Mouse (Mus musculus): Measurements from ENCODE around the gene Chic2. TPM values are rescaled to one million over a fixed set of nuclear protein-coding genes. Genes with fewer than 3 reads are reported as not detected.

The Chic2 gene
- polyA plus RNA-seq, 1 experiment from 2014 or later: 20.4 TPM

- ATAC-seq (ENCODE audit: insufficient read depth, low FRiP score): no peak
- H3K9me3 ChIP-seq (replicated peaks; ENCODE audit: control insufficient read depth, low read length): no peaks in the 10 kb centered on the region
- H3K4me1 ChIP-seq (ENCODE audit: control insufficient read depth, insufficient read depth, low read length): no peaks in the 10 kb centered on the region
- no peak overlapping the region for H3K27ac ChIP-seq (ENCODE audit: low read length)
- no peak overlapping the region for H3K4me3 ChIP-seq (replicated peaks; ENCODE audit: low read length)
- no peaks in the 10 kb centered on the region for H3K27me3 ChIP-seq (ENCODE audit: control insufficient read depth, insufficient read depth, low read length)
- WGBS: 85% methylated on average over 3 of the region's 3 CpGs
- no peak overlapping the region for H3K9ac ChIP-seq (ENCODE audit: low read length)
- H3K4me2 ChIP-seq (ENCODE audit: low read depth, low read length): no peak overlapping the region
- no peaks in the 10 kb centered on the region for H3K36me3 ChIP-seq (ENCODE audit: control insufficient read depth, insufficient read depth, low read length)
Observed at GRCm38 (mm10) chr5:75002109-75002508, 42.5 kb downstream of the Chic2 start.

GRCm38 (mm10) chr5:74998716-74999512 is 45.7 kb downstream of the Chic2 start:
- H3K4me3 ChIP-seq (replicated peaks; ENCODE audit: low read length): no peak overlapping the region
- no peak for ATAC-seq (ENCODE audit: insufficient read depth, low FRiP score)
- WGBS: 83% methylated on average over 12 of the region's 12 CpGs
- no peak overlapping the region for H3K27ac ChIP-seq (ENCODE audit: low read length)
- H3K4me2 ChIP-seq (ENCODE audit: low read depth, low read length): no peak overlapping the region
- H3K9ac ChIP-seq (ENCODE audit: low read length): no peak overlapping the region
- peaks cover 9% of the 10 kb centered on the region; the same call in 1 of the 2 replicates for H3K36me3 ChIP-seq (ENCODE audit: control insufficient read depth, insufficient read depth, low read length)
- H3K9me3 ChIP-seq (replicated peaks; ENCODE audit: control insufficient read depth, low read length): no peaks in the 10 kb centered on the region
- H3K27me3 ChIP-seq (ENCODE audit: control insufficient read depth, insufficient read depth, low read length): no peaks in the 10 kb centered on the region
- no peaks in the 10 kb centered on the region for H3K4me1 ChIP-seq (ENCODE audit: control insufficient read depth, insufficient read depth, low read length)

GRCm38 (mm10) chr5:74994947-74995346 is 49.6 kb downstream of the Chic2 start:
- Histone ChIP-seq H3K9me3 (replicated peaks; ENCODE audit: control insufficient read depth, low read length) (peaks cover 15% of the 10 kb centered on the region), H3K36me3 (ENCODE audit: control insufficient read depth, insufficient read depth, low read length) (peaks cover 9% of the 10 kb centered on the region; the same call in 1 of the 2 replicates), H3K9ac (ENCODE audit: low read length) (no peak overlapping the region), H3K27me3 (ENCODE audit: control insufficient read depth, insufficient read depth, low read length) (no peaks in the 10 kb centered on the region), H3K4me3 (replicated peaks; ENCODE audit: low read length) (no peak overlapping the region), H3K4me2 (ENCODE audit: low read depth, low read length) (no peak overlapping the region), H3K27ac (ENCODE audit: low read length) (no peak overlapping the region), H3K4me1 (ENCODE audit: control insufficient read depth, insufficient read depth, low read length) (no peaks in the 10 kb centered on the region)
- no peak for ATAC-seq (ENCODE audit: insufficient read depth, low FRiP score)
- WGBS: 76% methylated on average over 8 of the region's 8 CpGs

- ATAC-seq (ENCODE audit: insufficient read depth, low FRiP score): no peak
- no peak overlapping the region for H3K4me2 ChIP-seq (ENCODE audit: low read depth, low read length)
- 0 out of 2 replicates have a peak, but pooled peaks cover 3% of the 10 kb centered on the region for H3K36me3 ChIP-seq (ENCODE audit: control insufficient read depth, insufficient read depth, low read length)
- H3K9ac ChIP-seq (ENCODE audit: low read length): no peak overlapping the region
- H3K4me3 ChIP-seq (replicated peaks; ENCODE audit: low read length): no peak overlapping the region
- no peak overlapping the region for H3K27ac ChIP-seq (ENCODE audit: low read length)
- peaks cover 4% of the 10 kb centered on the region; the same call in 1 of the 2 replicates for H3K9me3 ChIP-seq (replicated peaks; ENCODE audit: control insufficient read depth, low read length)
- peaks cover 6% of the 10 kb centered on the region; the same call in 1 of the 2 replicates for H3K4me1 ChIP-seq (ENCODE audit: control insufficient read depth, insufficient read depth, low read length)
- H3K27me3 ChIP-seq (ENCODE audit: control insufficient read depth, insufficient read depth, low read length): no peaks in the 10 kb centered on the region
- 67% methylated on average over 5 of the region's 5 CpGs for WGBS
Observed at GRCm38 (mm10) chr5:74984101-74984500, 60.5 kb downstream of the Chic2 start.

GRCm38 (mm10) chr5:74980574-74980973 is 64.0 kb downstream of the Chic2 start:
- Histone ChIP-seq H3K27ac (ENCODE audit: low read length) (no peak overlapping the region), H3K27me3 (ENCODE audit: control insufficient read depth, insufficient read depth, low read length) (no peaks in the 10 kb centered on the region), H3K4me1 (ENCODE audit: control insufficient read depth, insufficient read depth, low read length) (peaks cover 11% of the 10 kb centered on the region; the same call in 1 of the 2 replicates), H3K4me2 (ENCODE audit: low read depth, low read length) (no peak overlapping the region), H3K9me3 (replicated peaks; ENCODE audit: control insufficient read depth, low read length) (no peaks in the 10 kb centered on the region), H3K9ac (ENCODE audit: low read length) (no peak overlapping the region), H3K4me3 (replicated peaks; ENCODE audit: low read length) (no peak overlapping the region), H3K36me3 (ENCODE audit: control insufficient read depth, insufficient read depth, low read length) (no peaks in the 10 kb centered on the region)
- no peak for ATAC-seq (ENCODE audit: insufficient read depth, low FRiP score)
- 78% methylated on average over 4 of the region's 4 CpGs for WGBS

GRCm38 (mm10) chr5:74980154-74980553 is 64.4 kb downstream of the Chic2 start:
- Histone ChIP-seq H3K27ac (ENCODE audit: low read length) (0 out of 2 replicates have a peak overlapping the region, but pooled peaks have one; percentile 16), H3K9ac (ENCODE audit: low read length) (no peak overlapping the region), H3K27me3 (ENCODE audit: control insufficient read depth, insufficient read depth, low read length) (no peaks in the 10 kb centered on the region), H3K4me3 (replicated peaks; ENCODE audit: low read length) (no peak overlapping the region), H3K4me2 (ENCODE audit: low read depth, low read length) (no peak overlapping the region), H3K4me1 (ENCODE audit: control insufficient read depth, insufficient read depth, low read length) (peaks cover 13% of the 10 kb centered on the region), H3K36me3 (ENCODE audit: control insufficient read depth, insufficient read depth, low read length) (no peaks in the 10 kb centered on the region), H3K9me3 (replicated peaks; ENCODE audit: control insufficient read depth, low read length) (no peaks in the 10 kb centered on the region)
- ATAC-seq (ENCODE audit: insufficient read depth, low FRiP score): no peak
- WGBS: 24% methylated on average over 7 of the region's 7 CpGs

- Histone ChIP-seq H3K36me3 (ENCODE audit: control insufficient read depth, insufficient read depth, low read length) (no peaks in the 10 kb centered on the region), H3K4me1 (ENCODE audit: control insufficient read depth, insufficient read depth, low read length) (peaks cover 18% of the 10 kb centered on the region), H3K4me3 (replicated peaks; ENCODE audit: low read length) (no peak overlapping the region), H3K27me3 (ENCODE audit: control insufficient read depth, insufficient read depth, low read length) (no peaks in the 10 kb centered on the region), H3K4me2 (ENCODE audit: low read depth, low read length) (no peak overlapping the region), H3K27ac (ENCODE audit: low read length) (peak overlapping the region; percentile 16; the same call in 1 of the 2 replicates), H3K9me3 (replicated peaks; ENCODE audit: control insufficient read depth, low read length) (no peaks in the 10 kb centered on the region), H3K9ac (ENCODE audit: low read length) (no peak overlapping the region)
- 47% methylated on average over 7 of the region's 7 CpGs for WGBS
- no peak for ATAC-seq (ENCODE audit: insufficient read depth, low FRiP score)
Observed at GRCm38 (mm10) chr5:74979586-74979985, 65.0 kb downstream of the Chic2 start.

- 89% methylated on average over 7 of the region's 7 CpGs for WGBS
Observed at GRCm38 (mm10) chr5:74975507-74975906, 69.1 kb downstream of the Chic2 start.

GRCm38 (mm10) chr5:74974726-74975411 is 69.7 kb downstream of the Chic2 start:
- H3K36me3 ChIP-seq (ENCODE audit: control insufficient read depth, insufficient read depth, low read length): no peaks in the 10 kb centered on the region
- H3K9ac ChIP-seq (ENCODE audit: low read length): 0 out of 2 replicates have a peak overlapping the region, but pooled peaks have one; percentile 38
- no peak overlapping the region for H3K4me3 ChIP-seq (replicated peaks; ENCODE audit: low read length)
- peak; percentile 61; the same call in 1 of the 2 replicates for ATAC-seq (ENCODE audit: insufficient read depth, low FRiP score)
- 34% methylated on average over 12 of the region's 12 CpGs for WGBS
- peaks cover 18% of the 10 kb centered on the region for H3K4me1 ChIP-seq (ENCODE audit: control insufficient read depth, insufficient read depth, low read length)
- H3K27ac ChIP-seq (ENCODE audit: low read length): peak overlapping the region; percentile 81
- no peaks in the 10 kb centered on the region for H3K27me3 ChIP-seq (ENCODE audit: control insufficient read depth, insufficient read depth, low read length)
- no peaks in the 10 kb centered on the region for H3K9me3 ChIP-seq (replicated peaks; ENCODE audit: control insufficient read depth, low read length)
- no peak overlapping the region for H3K4me2 ChIP-seq (ENCODE audit: low read depth, low read length)

More at GRCm38 (mm10) chr5:74975507-74975906, 69.1 kb downstream of the Chic2 start:
- Histone ChIP-seq H3K4me1 (ENCODE audit: control insufficient read depth, insufficient read depth, low read length) (peaks cover 18% of the 10 kb centered on the region), H3K4me3 (replicated peaks; ENCODE audit: low read length) (no peak overlapping the region), H3K36me3 (ENCODE audit: control insufficient read depth, insufficient read depth, low read length) (no peaks in the 10 kb centered on the region), H3K9me3 (replicated peaks; ENCODE audit: control insufficient read depth, low read length) (no peaks in the 10 kb centered on the region), H3K27me3 (ENCODE audit: control insufficient read depth, insufficient read depth, low read length) (no peaks in the 10 kb centered on the region), H3K4me2 (ENCODE audit: low read depth, low read length) (no peak overlapping the region), H3K9ac (ENCODE audit: low read length) (no peak overlapping the region), H3K27ac (ENCODE audit: low read length) (no peak overlapping the region)
- no peak for ATAC-seq (ENCODE audit: insufficient read depth, low FRiP score)
